Mouse (Mus musculus): ENCODE data around the gene Tusc2.

GRCm38 (mm10) chr9:107606591-107606990 is 43.5 kb downstream of the Tusc2 start:
- TF ChIP-seq CTCF (IDR thresholded peaks at IDR 0.05; ENCODE audit: extremely low read depth, insufficient read depth, low read length): no peak
- no peak for TF ChIP-seq POLR2A (IDR thresholded peaks at IDR 0.05; ENCODE audit: extremely low read depth, insufficient read depth, low read length)
